ENCODE assay signal across 25 mouse cellular contexts in the genomic region with DNA sequence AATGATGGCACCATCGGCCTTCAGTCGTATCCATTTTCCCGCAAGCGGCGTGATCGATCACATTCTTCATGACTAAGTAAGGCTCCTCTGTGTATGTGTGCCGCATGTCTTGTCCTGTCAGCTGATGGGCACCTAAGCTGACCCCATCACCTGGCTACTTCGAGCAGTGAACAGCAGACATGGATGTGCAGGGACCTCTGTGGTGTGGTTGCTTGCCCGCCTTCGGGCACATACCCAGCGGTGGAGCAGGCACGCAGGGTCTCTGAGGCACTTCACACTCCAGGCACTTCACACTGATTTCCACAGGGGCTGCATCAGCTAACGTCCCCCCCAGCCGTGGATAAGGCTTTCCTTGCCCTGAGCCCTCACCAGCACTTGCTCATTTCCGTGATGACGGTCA. TPM values are rescaled to one million over a fixed set of nuclear protein-coding genes. Genes with fewer than 3 reads are reported as not detected.
"Had no signal": no experiment of that assay in that cellular context is flagged by ENCODE, and none has a peak within 500 bp of the region (broad histone marks: within the 10 kb centered on the region; RNA-seq: fewer than 3 reads in every experiment).

No protein-coding gene starts in this region.

- H3K9ac ChIP-seq: kidney, embryonic 15.5 days; liver, embryonic 13.5 days; midbrain, embryonic 15.5 days; neural tube, embryonic 12.5 days; neural tube, embryonic 15.5 days had no signal

- H3K36me3 ChIP-seq: kidney, embryonic 15.5 days; liver, embryonic 13.5 days; midbrain, embryonic 10.5 days; midbrain, embryonic 15.5 days; neural tube, embryonic 12.5 days; neural tube, embryonic 15.5 days had no signal

- H3K9me3 ChIP-seq: midbrain, embryonic 15.5 days had no signal

- H3K4me1 ChIP-seq: kidney, embryonic 15.5 days; liver, embryonic 13.5 days; midbrain, embryonic 10.5 days; midbrain, embryonic 15.5 days; neural tube, embryonic 12.5 days; neural tube, embryonic 15.5 days had no signal

- ATAC-seq: midbrain, embryonic 15.5 days had no signal

- H3K4me2 ChIP-seq: kidney, embryonic 15.5 days; liver, embryonic 13.5 days; midbrain, embryonic 15.5 days; neural tube, embryonic 12.5 days; neural tube, embryonic 15.5 days had no signal

- H3K27me3 ChIP-seq: midbrain, embryonic 15.5 days; neural tube, embryonic 12.5 days had no signal

- H3K4me3 ChIP-seq: kidney, embryonic 15.5 days; left cerebral cortex, adult 2 months; liver, embryonic 13.5 days; midbrain, embryonic 10.5 days; midbrain, embryonic 15.5 days; neural tube, embryonic 12.5 days; neural tube, embryonic 15.5 days had no signal

- DNase-seq: kidney, adult 11 months; kidney, adult 8-10 months; kidney, postnatal 10 days; kidney, postnatal 36 days; layer of hippocampus, postnatal 36 days; liver, embryonic 13.5 days; lung, adult 2 months; lung, postnatal 14 days; right cerebral cortex, adult 18-20 months; right cerebral cortex, postnatal 14 days; right cerebral cortex, postnatal 4 days; thymus, postnatal 4 days had no signal

- H3K27ac ChIP-seq: kidney, embryonic 15.5 days; left cerebral cortex, adult 2 months; liver, embryonic 13.5 days; midbrain, embryonic 10.5 days; midbrain, embryonic 15.5 days; neural tube, embryonic 12.5 days; neural tube, embryonic 15.5 days had no signal

RNA-seq across cellular contexts. Expression of a gene that starts 28.1 kb away (rescaled TPM):
- total RNA-seq: megakaryocyte progenitor cell, adult 5-6 weeks had no signal
- polyA plus RNA-seq: neural tube, embryonic 12.5 days had no signal

RNA-seq across cellular contexts. Expression of a gene that starts 30.2 kb away (rescaled TPM):
- total RNA-seq: layer of hippocampus, adult 8-10 months; layer of hippocampus, postnatal 36 days; left cerebral cortex, postnatal 10 days; liver, adult 2 months; megakaryocyte progenitor cell, adult 5-6 weeks had no signal
- polyA plus RNA-seq: limb, embryonic 14.5 days; liver, adult 2 months; liver, embryonic 13.5 days; liver, embryonic 16.5 days; lung, embryonic 16.5 days had no signal
